Mouse (Mus musculus) CD8-positive naive resting alpha-beta T cell, adult 2 months (primary cell): Measurements from ENCODE around the gene Tle6.

Experiments used
- DNase-seq, 2 experiments: peaks; one replicate each; pipeline ENCODE4 v3.0.0; 2022; ENCODE audit warnings: low read depth in 2 of 2, low spot score in 2 of 2

The Tle6 gene

DNA sequence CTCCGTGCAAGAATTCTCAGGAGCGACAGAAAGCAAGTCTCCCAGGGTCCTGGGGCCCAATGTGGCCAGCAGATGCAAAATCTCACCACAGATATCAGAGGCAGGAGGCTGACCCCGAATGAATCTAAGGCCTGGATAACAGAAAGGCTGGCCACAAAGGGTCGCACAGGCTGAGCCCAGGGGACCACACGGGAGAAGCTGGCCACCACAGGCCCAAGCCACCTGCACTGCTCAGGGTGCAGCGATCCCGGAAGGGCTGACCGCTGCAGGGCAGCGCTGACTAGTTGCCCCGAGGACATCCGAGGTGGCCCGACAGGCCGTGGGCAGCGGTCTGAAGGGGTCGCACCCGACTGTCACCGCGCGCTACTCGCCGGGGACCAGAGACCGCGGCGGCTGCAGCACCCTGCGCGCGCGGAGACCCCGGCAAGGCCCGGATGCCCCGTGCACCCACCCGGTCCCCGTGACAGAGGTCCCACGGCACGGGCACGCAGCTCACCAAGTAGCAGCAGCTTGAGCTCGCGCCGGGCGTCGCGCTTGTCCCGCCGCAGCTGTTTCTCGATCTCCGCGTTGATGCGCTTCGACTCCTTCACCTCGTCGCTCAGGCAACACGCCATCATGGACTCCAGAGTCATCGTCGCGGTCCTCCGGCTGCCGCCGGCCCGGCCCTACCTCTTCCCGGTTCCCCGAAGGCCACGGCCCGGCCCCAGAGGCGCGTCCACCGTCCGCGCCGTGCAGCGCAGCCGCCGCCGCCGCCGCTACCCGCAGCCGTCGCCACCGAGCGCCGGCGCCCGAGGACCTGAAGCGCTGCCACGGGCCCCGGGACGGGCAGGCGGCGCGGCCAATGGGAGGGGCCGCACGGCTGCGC lies 56.3 kb downstream of the Tle6 start:
- DNase-seq: no peak

DNA sequence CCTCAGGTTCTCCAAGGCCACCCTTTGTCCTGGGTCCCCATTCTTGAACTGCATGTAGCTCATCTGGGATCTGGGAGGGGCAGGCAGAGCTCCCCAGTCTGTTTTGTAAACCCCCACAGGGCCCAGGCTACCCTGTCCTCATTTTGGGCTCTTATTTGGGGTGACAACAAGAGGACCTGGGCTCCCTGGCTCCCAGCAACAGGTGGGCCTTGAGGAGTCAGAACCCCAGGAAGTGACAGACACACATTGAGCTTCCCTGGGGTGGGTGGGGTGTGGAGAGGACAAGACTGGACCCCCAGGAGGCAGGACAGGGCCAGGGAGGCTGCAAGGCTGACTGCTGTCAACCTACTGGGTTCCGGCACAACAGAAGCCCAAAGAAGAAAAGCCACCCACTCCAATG lies 57.2 kb downstream of the Tle6 start:
- DNase-seq: no peak

DNA sequence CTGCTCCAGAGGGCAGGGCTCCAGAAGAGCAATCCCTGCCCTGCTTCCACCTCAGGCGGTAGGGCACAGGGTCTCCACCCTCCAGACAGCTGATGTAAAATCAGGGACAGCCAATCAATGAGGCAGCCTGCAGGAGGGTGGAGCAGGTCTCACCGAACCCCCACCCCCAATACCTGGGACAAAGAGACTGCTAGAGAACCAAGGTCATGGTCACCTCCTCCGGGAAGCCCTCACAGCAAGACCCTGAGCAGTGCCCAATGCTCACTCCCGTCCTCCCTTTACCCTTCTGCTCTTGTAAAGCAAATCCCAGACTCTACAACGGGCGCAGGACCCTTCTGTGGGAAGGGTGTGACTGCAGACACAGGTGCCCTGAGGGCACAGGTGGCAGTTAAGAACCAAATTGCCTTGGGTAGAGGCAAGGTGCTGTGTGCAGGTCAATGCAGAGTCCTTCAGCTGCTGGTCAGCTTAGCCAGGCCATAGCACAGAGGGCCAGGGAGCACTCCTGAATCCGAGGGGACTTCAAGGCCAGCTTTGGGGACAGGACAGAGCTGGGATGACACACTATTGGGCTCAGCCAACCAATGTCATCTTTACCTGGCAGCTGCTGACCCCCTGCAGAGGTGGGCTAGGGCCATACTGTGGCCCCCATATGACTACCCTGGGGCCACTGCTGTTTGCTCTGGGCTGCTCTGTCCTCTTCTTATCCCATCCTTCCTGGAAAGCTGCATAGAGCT lies 58.0 kb downstream of the Tle6 start:
- no peak for DNase-seq

DNA sequence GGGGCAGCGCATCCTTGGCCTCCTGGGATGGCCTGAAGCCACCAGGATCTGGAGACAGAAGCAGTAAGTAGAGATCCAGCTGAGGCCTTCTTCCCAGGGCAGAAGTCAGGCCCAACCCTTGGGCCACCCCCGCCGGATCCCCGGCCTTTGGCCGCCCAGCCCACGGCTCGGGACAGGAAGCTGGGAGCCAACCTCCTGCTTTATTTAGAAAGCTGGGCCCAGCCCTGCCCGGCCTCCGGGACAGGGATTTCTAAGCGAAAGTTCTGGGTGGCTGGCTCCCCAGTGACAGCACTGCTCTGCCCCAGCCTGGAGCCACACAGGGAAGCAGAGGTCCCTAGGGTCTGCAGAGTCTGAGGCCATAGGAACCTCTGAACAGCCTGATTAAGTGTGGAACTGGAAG lies 59.1 kb downstream of the Tle6 start:
- DNase-seq: no peak

DNA sequence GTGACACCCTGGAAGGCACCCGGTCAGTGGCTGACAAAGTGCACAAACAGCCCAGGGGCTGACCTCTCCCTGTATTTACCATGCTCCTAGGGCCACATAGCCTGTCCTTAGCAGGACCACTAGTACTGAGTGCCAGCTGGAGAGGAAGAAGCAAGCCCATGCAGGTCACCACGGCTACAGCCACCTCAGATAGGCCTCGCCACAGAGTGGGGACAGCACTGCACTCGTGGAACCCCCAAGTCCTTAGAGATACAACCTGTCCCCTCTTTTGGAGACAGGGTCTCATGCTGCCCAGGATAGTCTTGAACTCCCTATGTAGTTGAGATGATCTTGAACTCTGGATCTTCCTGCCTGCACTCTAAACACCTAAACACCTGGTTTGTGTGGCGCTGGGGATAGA lies 59.5 kb downstream of the Tle6 start:
- DNase-seq: no peak
